Mouse (Mus musculus) heart, embryonic 14.5 days (tissue): ENCODE data around the gene Cd8b1. TPM values are rescaled to one million over a fixed set of nuclear protein-coding genes. Genes with fewer than 3 reads are reported as not detected.

ENCODE experiments used
- ATAC-seq: fragments of 200-750 bp; cut with Nextera tagmentation; 2 replicates; pipeline ENCODE4 v1.8.0; 2017; ENCODE audit warnings: low read depth, moderate TSS enrichment; ENCODE audit not compliant: insufficient number of reproducible peaks, insufficient read depth, low FRiP score
- H3K27ac ChIP-seq, 2 experiments: fragments of 200-500 bp in 1 of 2; fragments of 300-500 bp in 1 of 2; sonication (generic) in 1 of 2; replicated peaks in 1 of 2; 2 replicates each; pipeline ENCODE4 v1.5.1; 2012 to 2014; ENCODE audit warnings: low read depth in 2 of 2, low read length in 2 of 2, control low read depth in 1 of 2, mild to moderate bottlenecking in 1 of 2, mixed read lengths in 1 of 2; ENCODE audit not compliant: control insufficient read depth in 1 of 2, insufficient read depth in 1 of 2
- H3K27me3 ChIP-seq: fragments of 300-500 bp; sonication (generic); 2 replicates; pipeline ENCODE4 v1.6.1; 2014; ENCODE audit warnings: mild to moderate bottlenecking, low read length, control low read depth; ENCODE audit not compliant: control insufficient read depth, insufficient read depth
- H3K36me3 ChIP-seq: fragments of 300-500 bp; sonication (generic); 2 replicates; pipeline ENCODE4 v1.6.1; 2014; ENCODE audit warnings: mild to moderate bottlenecking, control low read depth, low read length, mixed read lengths; ENCODE audit not compliant: control insufficient read depth, insufficient read depth
- H3K4me1 ChIP-seq, 2 experiments: fragments of 200-500 bp in 1 of 2; fragments of 300-500 bp in 1 of 2; sonication (generic) in 1 of 2; 2 replicates each; pipeline ENCODE4 v1.6.1; 2012 to 2014; ENCODE audit warnings: low read length in 2 of 2, control low read depth in 1 of 2, mixed read lengths in 1 of 2; ENCODE audit not compliant: control insufficient read depth in 2 of 2, insufficient read depth in 2 of 2
- H3K4me2 ChIP-seq: fragments of 300-500 bp; sonication (generic); 2 replicates; pipeline ENCODE4 v1.6.1; 2014; ENCODE audit warnings: mild to moderate bottlenecking, low read length
- H3K4me3 ChIP-seq, 2 experiments: fragments of 200-500 bp in 1 of 2; fragments of 300-500 bp in 1 of 2; sonication (generic) in 1 of 2; 2 replicates each; pipeline ENCODE4 v1.5.1; 2012 to 2014; ENCODE audit warnings: low read length in 2 of 2, mild to moderate bottlenecking in 2 of 2, control low read depth in 1 of 2, low read depth in 1 of 2, moderate library complexity in 1 of 2; ENCODE audit not compliant: control insufficient read depth in 1 of 2, insufficient read depth in 1 of 2
- H3K9ac ChIP-seq: fragments of 300-500 bp; sonication (generic); 2 replicates; pipeline ENCODE4 v1.6.1; 2014; ENCODE audit warnings: mild to moderate bottlenecking, low read length
- H3K9me3 ChIP-seq: fragments of 300-500 bp; sonication (generic); 2 replicates; pipeline ENCODE4 v1.6.1; 2016; ENCODE audit warnings: low read length, control low read depth; ENCODE audit not compliant: control insufficient read depth
- WGBS: fragments of 180-500 bp; shearing (Covaris S2); extraction: QIAGEN DNeasy Blood & Tissue Kit; methylation state at CpG from one replicate; pipeline ENCODE4 v1.1.7; 2014; 5-methylcytosine and 5-hydroxymethylcytosine counted together
- polyA plus RNA-seq: library from polyadenylated mRNA; unstranded; fragments of >200 nt; fragmentation: Nextera tagmentation; extraction: Ambion mirVana; gene quantifications from 2 replicates; pipeline ENCODE4 v1.2.1, GENCODE M21; 2014

Cd8b1 gene
- polyA plus RNA-seq, 1 experiment from 2014 or later, result 0.14 TPM

DNA sequence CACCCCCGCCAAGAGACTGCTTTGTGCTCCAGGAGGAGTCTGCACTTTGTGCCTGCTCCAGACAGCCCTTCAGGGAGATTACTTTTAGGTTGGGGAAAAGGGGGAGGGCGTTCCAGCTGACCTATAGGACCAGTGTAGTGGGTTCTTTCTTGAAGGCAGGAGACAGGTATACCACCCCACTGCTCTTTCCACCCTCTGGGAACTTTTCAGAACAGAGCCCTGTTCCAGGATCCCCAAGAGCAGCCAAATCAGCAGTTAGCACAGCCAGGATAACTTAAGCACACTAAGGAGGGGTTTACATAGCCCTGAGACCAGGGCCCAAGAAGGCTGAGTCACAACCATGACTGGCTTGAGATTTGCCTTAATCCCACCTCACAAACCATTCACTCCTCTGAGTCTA is 52.3 kb downstream of the Cd8b1 start:
- Histone ChIP-seq H3K4me1 (no peaks in the 10 kb centered on the region), H3K36me3 (no peaks in the 10 kb centered on the region), H3K27me3 (no peaks in the 10 kb centered on the region), H3K9ac (no peak overlapping the region), H3K9me3 (no peaks in the 10 kb centered on the region), H3K4me2 (no peak overlapping the region), H3K27ac (no peak overlapping the region), H3K4me3 (no peak overlapping the region)
- 74% methylated on average over 2 of the region's 2 CpGs for WGBS
- no peak for ATAC-seq

DNA sequence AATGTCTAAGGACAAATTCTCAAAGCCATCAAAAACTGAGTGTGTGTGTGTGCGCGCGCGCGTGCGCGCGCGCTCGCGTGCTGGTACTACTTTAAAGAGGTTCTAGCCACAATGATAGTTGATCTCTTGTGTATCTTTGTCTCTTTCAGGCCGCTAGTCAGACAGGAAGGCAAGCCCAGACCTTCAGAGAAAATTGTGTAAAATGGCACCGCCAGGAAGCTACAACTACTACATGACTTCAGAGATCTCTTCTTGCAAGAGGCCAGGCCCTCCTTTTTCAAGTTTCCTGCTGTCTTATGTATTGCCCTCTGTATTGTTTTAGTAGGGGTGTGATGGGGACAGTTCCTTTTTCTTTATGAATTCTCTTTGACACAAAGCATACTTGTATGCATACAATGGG is 54.1 kb downstream of the Cd8b1 start:
- WGBS, result 96% methylated on average over 13 of the region's 13 CpGs
- H3K4me1 ChIP-seq, result no peaks in the 10 kb centered on the region
- ATAC-seq, result no peak

DNA sequence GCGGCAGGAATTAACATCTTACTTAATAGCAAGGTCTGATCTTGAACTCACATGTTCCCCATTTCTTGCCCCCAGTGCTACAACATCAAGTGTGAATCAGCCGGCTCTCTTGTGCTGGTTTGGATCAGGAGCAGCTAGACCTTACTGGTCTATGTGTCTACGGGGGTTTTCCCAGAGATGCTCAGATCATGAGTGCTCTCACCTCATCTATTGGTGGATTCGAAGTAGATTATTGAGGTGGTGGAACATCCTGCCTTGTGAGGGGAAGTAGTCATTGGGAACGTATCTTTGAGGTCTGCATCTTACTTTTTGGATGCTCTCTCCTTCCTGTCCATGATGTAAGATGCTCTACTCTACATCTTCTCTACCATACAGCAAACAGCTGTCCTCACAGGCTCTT is 59.1 kb downstream of the Cd8b1 start:
- 86% methylated on average over 5 of the region's 5 CpGs for WGBS
- Histone ChIP-seq H3K4me1 (no peaks in the 10 kb centered on the region), H3K9ac (no peak overlapping the region), H3K27me3 (no peaks in the 10 kb centered on the region), H3K27ac (no peak overlapping the region), H3K4me3 (no peak overlapping the region), H3K36me3 (no peaks in the 10 kb centered on the region), H3K9me3 (no peaks in the 10 kb centered on the region), H3K4me2 (no peak overlapping the region)
- ATAC-seq, result no peak

More for the DNA sequence above, 54.1 kb downstream of the Cd8b1 start:
- Histone ChIP-seq H3K4me3 (no peak overlapping the region), H3K27me3 (no peaks in the 10 kb centered on the region), H3K9ac (no peak overlapping the region), H3K27ac (no peak overlapping the region), H3K9me3 (no peaks in the 10 kb centered on the region), H3K36me3 (no peaks in the 10 kb centered on the region), H3K4me2 (no peak overlapping the region)

Other genes with a start within 250 kb of the Cd8b1 start
- gene Thnsl2, start 178.3 kb upstream of the Cd8b1 start, polyA plus RNA-seq, result 5.1 and 6.0 TPM in 2 replicates
- gene Fabp1, start 123.0 kb upstream of the Cd8b1 start, polyA plus RNA-seq, result not detected in 2 replicates
- gene Krcc1, start 51.1 kb upstream of the Cd8b1 start, polyA plus RNA-seq, result 65.1 and 69.2 TPM in 2 replicates
- 136 and 147 TPM in 2 replicates for gene Smyd1, start 555 bp upstream of the Cd8b1 start, polyA plus RNA-seq
- not detected in 2 replicates for gene Cd8a, start 50.6 kb downstream of the Cd8b1 start, polyA plus RNA-seq
- 7.4 and 8.6 TPM in 2 replicates for gene Rmnd5a, start 117.8 kb downstream of the Cd8b1 start, polyA plus RNA-seq
- gene Rnf103, start 171.1 kb downstream of the Cd8b1 start, polyA plus RNA-seq, result 18.9 and 21.7 TPM in 2 replicates
- 65.6 and 67.3 TPM in 2 replicates for gene Chmp3, start 221.0 kb downstream of the Cd8b1 start, polyA plus RNA-seq